Mouse (Mus musculus): ENCODE data around the gene Fcho1.

Gene Fcho1

DNA sequence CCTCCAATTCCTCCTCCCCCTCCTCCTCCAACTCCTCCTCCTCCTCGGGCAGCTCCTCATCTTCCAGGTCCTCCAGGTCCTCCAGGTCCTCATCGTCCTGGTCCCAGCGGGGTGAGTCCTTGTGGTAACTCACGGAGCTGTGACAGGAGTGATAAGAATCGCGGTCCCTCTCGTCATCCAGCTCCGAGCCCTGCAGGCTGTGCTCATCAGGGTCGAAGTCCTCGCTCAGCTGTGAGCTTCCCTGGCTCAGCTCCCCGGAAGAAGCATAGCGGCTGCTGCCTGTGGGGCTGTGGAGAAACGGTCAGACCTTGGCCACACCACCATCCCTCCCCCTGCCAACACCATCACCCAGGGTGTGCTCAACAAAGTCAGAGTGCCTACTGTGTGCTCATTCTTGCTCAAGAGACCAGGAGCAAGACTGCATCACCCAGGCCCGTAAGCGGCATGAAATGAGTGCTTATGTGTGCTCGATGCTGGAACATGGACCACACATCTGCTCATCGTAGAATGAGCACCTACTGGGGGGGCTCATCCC lies 66.9 kb downstream of the Fcho1 start:
- no peak for DNase-seq

All from lung, postnatal 10 days (tissue).